Mouse (Mus musculus) gastrocnemius, adult 8-10 months (tissue): ENCODE measurements around the gene Snrpg. TPM values are rescaled to one million over a fixed set of nuclear protein-coding genes. Genes with fewer than 3 reads are reported as not detected.
A peak's percentile ranks its signal among the peaks of the same experiment; 100 is the strongest.
"Not testable (repeated sequence)": the region's sequence is repeated elsewhere in the genome, so short reads cannot be mapped to it uniquely, and the experiment has no call there.

ENCODE experiments used
- DNase-seq, 2 experiments: peaks; one replicate each; pipeline ENCODE4 v3.0.0; 2022; ENCODE audit warnings: low spot score in 2 of 2
- total RNA-seq, 4 experiments: library from RNA; stranded (reverse); gene quantifications; 2 replicates each; pipeline ENCODE4 v1.2.4; 2022

Snrpg gene
- total RNA-seq, result 10 to 100 TPM; 31.3 to 36.1 (median 31.9) TPM

DNA sequence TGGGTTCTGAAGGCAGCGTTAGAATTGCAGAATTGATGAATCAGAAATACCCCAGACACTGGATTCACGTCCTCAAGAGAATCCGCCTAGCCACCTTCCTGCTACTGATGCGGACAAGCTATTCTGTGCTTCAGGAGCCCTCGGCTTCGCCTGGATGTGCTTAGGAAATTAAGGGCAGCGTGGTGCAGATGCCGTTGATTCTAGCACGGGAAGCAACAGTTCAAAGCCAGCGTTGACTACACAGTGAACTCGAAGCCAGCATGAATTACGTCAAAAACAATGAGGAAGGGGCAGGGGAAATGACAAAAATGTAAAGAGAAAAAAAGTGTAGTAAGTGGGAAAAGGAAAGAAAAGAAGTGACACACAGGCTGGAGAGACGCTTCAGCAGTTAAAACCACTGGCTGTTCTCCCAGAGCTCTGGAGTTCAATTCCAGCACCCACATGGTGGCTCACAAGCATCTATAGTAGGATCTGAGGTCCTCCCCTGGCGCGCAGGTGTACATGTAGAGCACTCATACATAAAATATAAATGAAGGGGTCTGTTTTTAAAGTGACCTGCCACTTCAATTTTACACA, at the start of gene Snrpg:
TSS of gene Snrpg (plus strand) at position 541 of the 576 bp plus-strand sequence.
- no peak for DNase-seq

DNA sequence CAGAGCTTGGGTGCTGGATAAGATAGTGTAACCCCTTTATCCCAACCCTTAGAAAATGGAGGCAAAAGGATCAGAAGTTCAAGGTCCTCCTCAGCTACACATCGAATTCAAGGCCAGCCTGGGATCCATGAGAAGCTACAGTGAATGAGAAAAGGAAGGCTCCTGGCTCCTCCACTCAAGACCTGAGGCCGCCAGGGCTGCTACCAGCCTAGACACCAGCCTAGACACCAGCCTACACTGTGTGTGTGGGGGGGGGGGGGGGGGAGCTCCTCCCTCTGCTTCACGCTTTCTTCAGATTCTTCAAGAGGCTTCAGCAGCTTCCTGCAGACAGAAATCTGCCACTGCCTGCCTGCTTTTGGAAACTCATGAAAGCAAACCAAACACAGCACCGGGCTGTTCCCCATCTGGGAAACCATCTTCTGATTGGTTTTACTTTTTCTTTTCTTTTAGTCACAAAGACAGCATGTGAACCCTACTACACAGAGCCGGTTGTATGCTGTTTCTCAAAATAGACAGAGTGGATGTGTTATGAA, 49.0 kb upstream of the Snrpg start:
- no peak for DNase-seq

DNA sequence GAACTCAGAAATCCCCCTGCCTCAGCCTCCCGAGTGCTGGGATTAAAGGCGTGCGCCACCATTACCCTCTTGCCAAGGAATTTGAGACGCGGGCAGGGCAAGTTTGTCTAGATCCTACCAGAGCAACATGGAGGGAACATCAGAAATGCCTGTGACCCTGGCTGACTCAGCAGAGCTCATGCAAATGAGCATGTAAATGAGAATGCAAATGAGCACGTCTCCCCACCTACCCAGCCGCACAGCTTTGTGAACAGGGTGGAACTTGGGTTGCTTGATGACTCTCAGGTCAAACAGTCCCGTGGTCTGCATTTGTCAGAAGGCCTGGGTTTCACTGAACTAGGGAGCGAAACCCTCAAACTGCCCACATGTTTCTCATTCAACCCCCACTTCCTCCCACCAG, 48.1 kb upstream of the Snrpg start:
- no peak for DNase-seq

DNA sequence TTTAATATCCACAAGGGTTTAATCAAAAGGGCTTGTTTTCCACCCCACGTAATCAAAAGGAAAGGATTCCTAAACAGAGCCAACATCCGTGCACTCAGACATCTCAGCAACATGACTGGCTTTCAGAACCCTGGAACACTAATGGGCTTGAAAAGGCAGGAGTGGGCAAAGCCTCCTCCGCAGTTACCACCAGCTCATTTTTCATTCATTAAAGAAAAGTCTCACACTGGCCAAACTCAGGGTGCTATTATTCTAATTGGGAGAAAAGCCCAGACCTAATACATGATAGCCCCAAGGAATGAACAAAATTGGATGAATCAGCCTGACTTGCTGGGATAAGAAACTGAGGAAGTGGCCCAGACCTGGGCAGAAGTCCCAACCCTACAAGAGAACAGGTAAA, 46.7 kb upstream of the Snrpg start:
- DNase-seq, result no peak

DNA sequence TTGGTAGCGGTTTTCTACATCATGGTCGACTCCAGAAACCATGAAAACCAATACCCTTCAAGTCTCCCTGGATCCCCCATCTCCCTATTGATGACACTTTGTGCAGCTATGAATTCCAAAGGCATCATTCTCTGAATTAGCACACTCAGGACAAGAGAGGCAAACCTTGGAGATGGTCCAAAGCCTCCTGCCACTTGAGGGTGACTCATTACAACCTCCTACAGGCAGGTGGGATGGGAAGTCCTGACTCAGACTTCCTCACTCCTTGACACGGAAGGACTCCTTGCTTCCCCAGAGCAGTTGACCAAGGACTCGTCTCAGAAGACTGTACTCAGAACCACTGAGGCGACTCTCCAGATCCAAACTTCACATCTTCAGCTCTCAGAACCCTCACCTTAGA, 45.5 kb upstream of the Snrpg start:
- DNase-seq, result no peak

DNA sequence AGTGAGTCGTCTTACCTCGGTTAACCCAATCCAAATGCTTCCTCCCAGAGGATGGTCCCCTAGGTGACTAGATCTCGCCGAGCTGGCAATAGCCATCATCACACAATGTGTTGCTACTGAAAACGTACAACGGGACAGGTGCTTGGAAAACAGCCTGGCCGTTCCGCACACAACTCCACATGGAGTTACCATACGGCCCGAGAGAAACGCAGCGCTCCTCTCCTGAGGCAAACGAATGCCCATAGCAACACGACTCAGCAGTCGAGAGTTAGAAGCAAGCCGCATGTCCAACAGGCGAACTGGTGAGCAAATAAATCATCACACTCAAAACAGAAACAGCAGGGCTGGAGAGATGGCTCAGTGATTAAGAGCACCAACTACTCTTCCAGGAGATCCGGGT, 44.2 kb upstream of the Snrpg start:
- DNase-seq, result no peak

DNA sequence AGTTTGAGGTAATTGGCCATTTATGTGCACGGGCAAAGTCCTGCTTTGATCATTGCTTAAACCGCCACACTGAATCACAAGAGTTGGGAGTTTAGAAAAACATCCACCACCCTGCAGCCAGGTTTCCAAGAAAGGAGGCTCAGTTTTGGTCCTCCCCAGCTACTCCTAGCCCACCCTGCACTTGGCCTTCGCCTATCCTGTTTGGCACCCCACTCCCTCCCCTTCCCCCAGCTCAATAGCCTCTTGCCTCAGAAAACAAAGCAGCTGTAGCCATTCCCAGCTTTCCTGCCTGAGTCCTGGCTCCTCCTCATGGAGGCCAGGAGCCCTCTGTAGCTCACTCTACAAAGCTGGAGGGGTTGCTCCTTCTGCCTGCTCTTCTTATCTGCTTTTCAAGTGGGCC, 42.7 kb upstream of the Snrpg start:
- no peak for DNase-seq

DNA sequence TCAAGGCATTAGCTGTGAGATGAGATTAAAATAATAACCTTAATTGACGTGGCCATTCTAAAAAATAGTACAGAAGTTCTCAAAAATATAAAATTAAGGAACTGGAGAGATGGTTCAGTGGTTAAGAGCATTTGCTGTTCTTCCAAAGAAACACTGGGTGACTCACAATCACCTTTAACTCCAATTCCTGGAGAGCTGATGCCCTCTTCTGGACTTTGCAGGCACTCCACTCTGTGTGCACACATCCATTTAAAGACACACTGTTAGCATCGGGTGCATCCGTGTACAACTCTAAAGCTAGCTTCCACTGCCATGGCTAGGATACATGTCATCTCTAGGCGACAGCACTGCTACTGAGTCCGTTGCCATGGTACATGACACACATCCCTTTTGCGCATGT, 41.2 kb upstream of the Snrpg start:
- no peak for DNase-seq

DNA sequence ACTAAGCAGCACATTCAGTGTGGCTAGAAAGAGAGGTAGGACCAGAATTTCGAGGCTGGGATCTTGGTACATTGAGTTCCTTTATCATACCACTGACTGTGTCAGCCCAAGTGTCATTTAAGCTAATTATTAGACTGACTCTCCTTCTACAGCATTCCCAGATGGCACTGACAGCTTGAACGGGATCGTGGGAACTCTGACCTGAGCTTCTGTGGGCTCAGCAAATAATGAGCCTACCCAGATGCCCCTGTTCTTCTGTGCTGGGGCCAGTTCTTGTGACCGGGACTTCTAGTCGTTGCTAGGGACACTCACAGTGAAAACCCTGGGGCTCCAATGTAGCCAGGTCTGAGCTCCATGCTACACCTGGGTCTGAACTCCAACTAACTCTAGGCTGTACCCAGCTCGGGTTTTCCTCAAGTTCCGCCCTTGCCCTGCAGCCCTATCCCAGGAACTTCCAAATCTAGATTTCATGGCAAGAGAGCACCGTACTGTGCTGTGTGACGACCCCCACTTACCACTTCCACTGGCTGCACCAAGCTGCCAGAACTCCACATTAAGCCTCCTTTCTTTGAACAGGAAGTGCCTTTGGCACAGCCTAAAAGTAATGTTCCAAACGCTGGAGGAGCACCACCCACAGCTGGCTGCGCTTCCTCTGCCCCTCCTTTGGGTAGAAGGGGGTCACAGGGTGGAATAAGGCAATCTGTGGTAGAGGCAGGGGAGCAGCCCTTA, 35.8 kb upstream of the Snrpg start:
- DNase-seq, result no peak

DNA sequence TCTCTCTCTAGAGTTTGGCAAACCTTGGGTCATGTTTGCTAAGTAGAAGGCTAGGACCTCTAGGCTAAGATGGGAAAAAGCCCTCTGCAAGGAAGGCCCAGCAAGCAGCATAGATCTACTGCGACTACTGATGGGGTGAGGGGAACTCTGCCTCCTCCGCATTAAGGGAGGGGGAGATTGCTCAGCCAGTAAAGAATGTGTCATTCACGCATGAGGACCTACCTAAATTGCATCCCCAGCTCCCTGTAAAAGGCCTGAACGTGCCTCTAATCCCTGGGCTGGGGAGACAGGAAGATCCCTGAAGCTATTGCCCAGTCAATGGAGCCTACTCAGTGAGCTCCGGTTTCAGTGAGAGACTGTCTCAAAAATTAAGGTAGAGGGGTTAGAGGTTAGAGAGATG, 35.2 kb upstream of the Snrpg start:
- no peak for DNase-seq

DNA sequence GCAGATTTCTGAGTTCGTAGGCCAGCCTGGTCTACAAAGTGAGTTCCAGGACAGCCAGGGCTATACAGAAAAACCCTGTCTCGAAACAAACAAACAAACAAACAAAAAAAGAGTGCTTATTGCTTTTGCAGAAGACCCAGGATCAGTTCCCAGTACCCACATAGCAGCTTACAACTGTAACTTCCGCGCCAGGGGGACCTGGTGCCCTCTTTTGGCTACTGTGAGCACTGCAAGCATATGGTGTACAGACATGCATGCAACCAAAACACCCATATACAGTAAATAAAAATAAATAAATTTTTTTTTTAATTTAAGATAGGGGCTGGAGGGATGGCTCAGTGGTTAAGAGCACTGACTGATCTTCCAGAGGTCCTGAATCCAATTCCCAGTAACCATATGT, 34.8 kb upstream of the Snrpg start:
- not testable (repeated sequence) for DNase-seq

DNA sequence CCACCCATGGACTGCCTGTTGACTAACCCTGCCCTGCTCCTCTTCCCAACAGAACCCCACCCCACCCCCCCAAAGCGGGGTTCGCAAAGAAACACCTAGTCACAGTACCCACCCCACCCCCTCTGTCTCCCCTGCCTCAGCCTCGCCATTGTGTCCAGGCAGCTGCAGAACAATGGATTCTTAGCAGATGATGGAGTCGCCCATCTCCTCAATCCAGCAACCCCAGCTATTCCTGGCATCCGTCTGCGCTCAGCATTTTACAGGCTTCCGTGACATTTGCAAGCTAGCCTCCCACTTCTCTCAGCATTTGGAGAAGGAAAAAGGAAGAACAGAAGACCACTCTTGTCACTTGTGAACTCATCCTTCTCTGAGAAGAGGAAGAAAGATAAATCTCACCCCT, 27.4 kb upstream of the Snrpg start:
- DNase-seq, result no peak

DNA sequence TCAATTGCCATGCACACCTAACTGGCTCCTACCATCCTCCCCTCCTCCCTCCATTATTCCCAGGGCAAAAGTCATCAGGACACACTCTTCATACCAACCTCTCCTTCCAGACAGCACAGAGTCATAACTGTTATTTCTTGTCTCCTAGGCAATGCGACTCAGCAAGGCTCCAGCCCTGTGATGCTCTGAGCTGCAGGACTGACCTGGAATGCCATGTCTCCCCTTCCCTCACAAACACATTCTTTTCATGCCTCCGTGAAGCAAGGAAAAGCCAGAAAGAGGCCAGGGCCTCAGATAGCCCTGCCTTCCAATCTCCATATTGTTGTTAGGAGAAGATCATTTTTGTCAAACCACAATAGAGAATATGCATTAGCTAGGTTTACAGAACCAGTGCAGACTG, 25.0 kb upstream of the Snrpg start:
- no peak for DNase-seq

DNA sequence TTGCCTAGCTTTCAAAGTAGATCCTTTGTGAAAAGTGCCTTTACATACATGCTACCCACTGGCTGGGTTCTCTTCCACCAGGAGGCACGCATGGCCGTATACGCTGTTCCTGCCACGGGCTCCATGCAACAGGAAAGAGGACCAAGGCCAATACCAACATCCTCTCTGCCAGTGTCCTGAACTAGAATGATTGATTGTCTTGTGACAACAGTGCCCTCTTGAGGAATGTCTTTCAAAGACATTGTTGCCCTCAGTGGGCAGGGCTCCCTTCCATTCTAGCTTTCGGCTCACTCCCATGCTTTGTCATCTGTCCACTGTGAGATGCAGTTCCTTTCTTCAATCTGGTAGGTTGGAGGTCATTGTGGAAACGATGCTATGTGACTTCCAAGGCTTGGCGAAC, 21.8 kb upstream of the Snrpg start:
- no peak for DNase-seq

DNA sequence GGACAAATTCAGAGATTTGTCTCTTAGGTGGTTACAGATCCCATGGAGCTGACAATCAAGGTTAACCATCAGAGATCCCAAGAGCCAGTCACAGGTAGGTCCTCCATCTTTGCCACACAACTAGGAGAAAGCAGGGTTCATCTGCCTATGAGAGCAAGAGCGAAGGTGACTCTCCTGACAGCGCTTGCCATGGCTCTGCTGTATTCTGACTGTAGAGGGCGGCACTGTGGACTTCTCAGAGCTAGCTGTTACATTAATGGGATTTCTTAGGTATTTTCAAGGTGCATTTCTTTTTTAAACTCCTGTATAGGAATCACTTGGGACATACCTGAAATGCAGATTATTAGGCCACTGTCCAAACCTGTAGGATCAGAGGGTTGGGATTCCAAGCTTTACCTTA, 16.2 kb upstream of the Snrpg start:
- DNase-seq, result no peak

DNA sequence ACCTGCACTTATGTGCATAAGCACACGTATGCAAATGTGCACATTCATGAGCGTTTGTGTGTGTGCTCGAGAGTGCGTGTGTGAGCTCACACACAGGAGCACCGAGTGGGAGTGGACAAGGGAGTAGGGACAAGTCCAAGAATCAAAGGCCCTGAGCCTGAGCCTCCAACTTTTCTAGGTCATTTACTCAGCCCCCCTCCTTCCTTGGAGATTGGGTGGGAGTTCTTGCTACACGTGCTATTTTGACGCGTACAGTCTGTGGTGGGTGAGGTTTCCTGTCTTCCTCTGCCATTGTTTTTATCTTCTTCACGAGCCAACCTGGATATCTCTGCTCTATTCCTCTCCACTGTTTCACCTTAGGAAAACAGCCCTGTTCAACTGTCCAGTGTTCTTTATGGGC, 14.1 kb upstream of the Snrpg start:
- no peak for DNase-seq

DNA sequence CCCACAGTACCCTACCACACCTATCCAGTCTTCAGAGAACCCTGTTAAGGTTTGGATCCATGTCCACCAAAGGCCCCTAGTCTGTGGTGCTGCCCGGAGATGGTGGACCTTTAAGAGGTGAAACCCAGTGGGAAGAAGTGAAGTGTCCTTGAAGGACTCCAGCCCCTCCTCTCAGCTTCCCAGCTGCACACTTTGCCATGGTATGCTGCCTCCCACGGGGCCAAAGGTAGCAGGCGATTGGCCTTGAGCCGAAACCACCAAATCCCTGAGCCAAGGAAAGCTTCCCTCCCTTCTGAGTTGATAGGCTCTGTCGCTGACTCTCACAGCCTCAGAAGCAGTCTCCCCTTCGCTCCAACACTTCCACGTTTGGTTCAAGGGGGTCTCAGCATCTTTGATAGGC, 10.4 kb upstream of the Snrpg start:
- DNase-seq, result no peak

DNA sequence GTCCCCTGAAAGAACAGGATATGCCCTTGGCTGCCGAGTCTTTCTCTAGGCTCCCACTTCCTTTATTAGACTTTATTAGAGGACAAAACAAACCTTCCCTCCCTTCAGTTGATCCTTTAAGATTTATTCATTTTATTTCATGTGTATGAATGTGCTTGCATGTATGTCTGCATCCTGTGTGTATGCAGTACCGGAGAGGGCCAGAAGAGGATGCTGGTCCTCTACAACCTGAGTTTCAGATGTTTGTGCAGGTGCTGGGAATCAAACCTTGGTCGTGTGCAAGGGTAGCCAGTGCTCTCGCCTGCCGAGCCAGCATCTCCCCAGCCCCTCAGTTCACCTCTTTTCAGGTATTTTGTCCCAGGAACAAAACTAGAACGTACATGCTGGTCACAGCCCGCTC, 9.7 kb upstream of the Snrpg start:
- no peak for DNase-seq

DNA sequence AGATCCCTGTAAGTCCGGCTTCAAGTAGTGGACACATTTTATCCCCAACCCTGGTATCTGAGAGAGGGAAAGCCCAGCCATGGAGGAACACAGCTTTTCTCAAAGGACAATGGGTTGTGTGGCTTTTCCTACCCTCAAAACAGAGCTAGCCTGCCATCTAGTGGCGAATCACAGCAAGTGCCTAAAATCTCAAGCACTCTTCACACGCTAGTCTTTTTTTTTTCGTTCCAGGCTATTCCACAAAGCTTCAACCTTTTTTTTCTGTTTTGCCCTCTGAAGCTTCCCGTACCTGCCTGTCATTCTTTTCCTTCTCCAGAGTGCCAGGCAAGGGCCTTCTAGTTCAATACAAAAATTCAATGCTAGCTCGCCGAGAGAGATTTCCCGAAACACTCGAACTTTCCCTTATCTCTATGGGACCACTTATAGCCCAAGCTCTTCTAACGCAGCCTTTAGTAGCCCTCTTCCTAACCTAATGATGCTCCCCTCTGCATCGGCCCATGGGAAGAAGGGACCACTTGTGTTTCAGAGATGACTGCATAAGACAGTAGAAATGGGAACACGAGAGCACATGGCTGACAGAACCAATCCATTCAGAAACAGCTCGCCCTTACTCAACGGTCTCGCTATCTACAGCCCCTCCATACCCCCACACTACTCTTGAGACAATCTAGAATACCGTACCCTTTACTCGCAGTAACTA, 6.5 kb upstream of the Snrpg start:
- peak; percentile 30 to 31 for DNase-seq

DNA sequence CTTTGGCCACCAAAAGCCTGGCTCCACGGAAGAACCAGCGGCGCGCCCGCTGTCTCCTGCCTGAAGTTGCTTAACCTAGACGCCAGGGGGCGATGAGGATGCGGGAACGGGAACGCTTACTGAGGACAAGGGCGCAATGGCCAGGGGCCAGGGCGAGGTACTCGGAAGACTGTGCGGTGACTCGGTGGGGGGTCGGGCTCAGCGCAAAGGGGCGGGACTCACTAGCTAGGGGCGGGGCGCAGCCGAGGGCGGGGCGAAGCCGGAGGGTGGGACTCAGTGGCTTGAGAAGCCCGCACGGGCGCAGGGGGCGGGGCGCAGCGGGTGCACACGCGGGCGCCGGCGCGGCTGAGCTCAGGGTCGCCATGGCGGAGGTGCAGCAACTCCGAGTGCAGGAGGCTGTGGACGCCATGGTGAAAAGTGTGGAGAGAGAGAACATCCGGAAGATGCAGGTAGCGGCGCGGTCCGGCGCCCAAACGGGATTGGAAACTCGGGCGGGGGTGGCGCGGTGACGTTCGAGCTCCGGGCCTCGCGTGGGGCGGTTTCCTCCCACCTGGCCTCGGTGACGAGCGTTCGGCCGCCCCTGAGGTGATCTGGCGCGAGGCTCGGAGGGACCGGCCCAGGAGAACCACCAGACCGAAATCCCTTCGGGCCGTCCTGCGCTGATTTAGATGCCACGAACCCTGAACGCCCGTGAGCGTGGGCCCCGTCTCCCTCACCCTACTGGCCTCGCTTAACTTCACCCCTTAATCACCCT, 5.6 kb upstream of the Snrpg start, which contains the start of gene Fam136a:
TSS of gene Fam136a (plus strand) at position 276 of the 754 bp plus-strand sequence.
- DNase-seq, result peak; percentile 86 to 94

DNA sequence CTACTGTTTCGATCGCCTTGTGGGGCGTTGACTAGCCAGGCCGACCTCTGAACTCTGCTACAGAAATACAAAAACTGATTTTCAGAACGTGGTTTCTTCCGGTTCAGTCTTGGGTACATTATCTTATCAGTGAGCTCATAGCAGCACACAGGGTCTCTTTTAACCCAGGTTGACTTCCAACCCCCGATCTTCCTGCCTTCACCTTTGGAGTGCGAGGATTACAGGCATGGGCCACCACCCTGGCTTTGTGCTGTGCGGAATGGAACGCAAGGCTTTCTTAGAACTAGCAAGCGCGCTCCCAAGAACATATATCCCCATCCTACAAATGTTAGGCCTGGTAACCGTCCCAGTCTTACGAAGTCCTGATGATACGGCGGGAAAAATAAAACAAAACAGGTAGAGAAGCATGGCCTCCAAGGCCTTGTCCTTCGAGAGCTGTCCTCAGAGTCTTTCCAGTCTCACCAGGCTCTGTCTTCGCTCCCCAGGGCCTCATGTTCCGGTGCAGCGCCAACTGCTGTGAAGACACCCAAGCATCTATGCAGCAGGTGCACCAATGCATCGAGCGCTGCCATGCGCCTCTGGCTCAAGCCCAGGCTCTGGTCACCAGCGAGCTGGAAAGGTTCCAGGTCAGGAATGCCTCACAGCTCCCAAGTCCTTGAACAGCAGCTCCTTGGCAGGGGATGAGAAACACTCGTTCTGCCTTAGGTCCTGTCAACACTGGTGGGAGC, 4.8 kb upstream of the Snrpg start:
- DNase-seq, result peak in 1 of 2 experiments; percentile 14
